Mouse (Mus musculus): ENCODE data around the gene Cyp2g1.
"Not testable (repeated sequence)": the region's sequence is repeated elsewhere in the genome, so short reads cannot be mapped to it uniquely, and the experiment has no call there.

Cyp2g1 gene

DNA sequence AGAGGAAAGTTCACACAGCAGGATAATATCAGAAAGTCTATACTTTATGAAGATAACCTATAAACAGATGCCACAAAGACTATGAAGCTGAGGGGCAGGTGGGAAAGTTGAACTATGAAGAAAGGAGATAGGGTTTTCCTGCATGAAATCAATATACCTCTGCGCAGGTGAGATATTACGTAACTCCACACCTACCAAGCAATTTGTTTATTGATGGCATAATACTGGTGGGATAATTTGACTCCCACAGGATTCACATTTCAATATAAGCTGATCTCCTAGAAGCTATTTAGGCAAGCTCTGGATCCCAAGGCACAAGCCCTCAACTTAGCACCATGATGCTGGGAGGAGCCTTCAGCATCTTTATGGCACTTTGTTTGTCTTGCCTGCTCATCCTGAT, at the start of gene Cyp2g1:
TSS of gene Cyp2g1 (plus strand) at position 301 of the 400 bp plus-strand sequence.
- DNase-seq (ENCODE audit: low read depth, low spot score) = no peak

DNA sequence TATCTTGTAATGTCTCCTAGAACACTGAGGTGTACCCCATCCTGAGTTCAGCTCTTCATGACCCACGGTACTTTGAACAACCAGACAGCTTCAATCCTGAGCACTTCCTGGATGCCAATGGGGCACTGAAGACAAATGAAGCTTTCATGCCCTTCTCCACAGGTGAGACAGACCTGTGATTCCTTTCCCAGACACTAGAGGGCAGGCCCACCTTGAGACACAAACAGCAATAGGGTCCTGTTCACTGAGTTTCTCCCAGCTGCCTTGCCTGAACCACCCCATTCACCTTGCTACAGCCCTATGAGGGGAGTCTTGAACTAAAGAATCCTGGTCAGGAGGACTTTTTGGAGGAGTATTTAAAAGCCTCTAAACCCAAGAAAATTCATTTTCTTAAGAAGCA, 41.6 kb upstream of the Cyp2g1 start:
- peak; percentile 72 for DNase-seq (ENCODE audit: low read depth, low spot score)

DNA sequence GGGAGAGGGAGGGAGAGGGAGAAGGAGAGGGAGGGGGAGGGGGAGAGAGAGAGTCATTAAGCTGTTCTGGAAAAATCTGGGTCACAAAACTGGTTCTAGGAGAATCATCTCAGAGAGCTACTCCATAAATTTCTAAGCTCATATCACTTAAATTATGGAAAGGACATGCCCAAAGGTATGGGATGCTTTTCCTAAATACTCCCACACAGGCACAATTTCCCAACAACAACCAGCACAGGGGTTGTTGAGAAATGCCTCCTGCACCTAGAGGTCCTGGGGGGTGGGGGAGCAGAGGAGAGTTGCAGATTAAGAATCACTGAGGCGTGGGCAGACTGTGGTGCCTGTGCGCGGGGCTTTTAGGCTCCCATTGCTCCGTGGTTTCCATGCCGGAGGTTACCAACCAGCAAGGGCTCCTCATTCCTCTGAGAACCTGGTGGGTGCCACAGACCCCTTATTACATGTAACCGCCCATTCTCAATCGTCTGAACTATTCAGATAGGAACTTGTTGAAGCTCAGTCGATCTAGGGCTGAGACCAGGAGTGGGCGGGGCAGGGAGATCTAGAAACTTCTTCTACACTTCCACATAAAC, 38.7 kb upstream of the Cyp2g1 start:
- DNase-seq (ENCODE audit: low read depth, low spot score) = no peak

DNA sequence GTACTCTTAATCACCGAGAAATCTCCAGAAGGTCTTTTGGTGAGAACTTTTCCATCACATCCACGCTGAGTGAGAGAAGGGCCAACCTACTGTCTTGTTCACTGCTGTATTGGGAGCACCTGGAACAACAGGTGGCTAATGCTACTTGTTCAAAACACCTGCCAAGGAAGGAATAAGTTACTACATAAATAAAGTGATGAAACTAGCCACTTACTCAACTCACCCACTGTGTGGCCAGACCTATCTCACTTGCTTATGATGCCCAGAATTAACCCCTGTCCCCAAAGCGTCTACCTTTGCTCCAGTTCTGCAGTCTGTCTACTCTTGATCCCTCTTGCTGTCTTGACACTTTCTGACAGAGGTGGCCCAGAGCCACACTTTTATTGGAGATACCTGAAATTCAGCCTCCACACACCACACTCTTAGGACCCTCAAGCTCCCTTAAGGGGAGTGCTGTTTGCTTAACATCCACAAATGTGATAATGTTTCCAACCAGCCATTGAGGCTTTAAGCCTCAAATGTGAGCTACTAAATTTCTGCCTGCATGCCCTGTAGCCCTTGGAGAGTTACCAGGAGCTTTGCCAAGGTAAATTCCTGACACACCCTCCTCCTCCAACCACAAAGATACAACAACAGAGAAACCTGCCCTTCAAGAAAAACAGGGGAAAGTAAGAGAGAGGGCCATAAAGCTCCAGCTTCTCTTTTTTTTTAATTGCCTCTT, 35.7 kb upstream of the Cyp2g1 start:
- no peak for DNase-seq (ENCODE audit: low read depth, low spot score)

DNA sequence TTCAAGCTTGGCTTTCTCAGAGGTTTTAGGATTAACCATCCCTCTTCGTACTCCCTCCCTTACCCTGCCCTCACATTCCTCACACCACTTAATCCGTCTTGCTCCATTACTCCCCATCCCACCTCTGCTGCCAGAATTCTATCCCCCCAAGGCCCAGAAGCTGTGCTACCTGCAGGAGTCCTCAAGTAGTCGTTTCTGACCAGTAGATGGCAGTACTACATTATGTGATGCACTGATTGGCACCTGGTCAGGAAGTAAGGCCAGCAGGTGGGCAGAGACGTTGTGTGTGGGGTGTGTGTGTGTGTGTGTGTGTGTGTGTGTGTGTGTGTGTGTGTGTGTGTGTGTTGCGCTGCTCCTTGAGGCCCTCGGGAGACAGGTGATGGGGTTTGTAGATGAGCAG, 32.8 kb upstream of the Cyp2g1 start:
- peak; percentile 79 for DNase-seq (ENCODE audit: low read depth, low spot score)

DNA sequence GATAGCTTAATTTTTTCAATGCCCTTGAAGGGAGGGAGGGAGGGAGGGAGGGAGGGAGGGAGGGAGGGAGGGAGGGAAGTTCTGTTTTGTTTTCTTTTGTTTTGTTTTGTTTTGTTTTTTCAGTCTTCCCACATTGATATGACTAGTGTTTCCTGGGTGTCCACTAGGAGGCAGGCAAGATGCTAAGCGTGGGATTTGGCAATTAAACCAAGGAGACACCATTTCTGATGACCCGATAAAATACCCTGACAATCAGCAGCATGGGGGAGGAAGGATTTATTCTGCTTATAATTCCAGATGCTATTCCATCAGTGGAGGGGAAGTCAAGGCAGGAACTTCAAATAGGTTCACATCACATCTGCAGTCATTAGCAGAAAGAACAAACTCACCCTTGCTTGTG, 30.9 kb upstream of the Cyp2g1 start:
- no peak for DNase-seq (ENCODE audit: low read depth, low spot score)

DNA sequence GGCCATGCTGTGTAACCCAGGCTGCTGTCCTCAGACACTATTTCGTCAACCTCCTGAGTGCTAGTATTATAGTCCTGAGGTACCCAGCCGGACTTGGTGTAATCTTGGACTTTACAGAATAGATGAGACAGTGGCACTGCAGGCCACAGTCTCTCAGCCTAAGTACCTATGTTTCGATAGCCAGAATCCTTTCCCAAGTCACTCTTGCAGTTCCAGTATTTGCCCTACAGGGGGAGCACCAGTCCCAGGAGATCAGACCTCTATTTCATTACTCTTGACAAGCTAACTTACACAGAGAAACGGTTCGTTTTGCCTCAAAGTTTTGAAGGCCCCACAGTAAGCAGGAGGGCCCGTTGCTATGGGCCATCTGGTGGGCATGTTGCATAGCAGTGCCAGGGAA, 30.2 kb upstream of the Cyp2g1 start:
- peak; percentile 77 for DNase-seq (ENCODE audit: low read depth, low spot score)

DNA sequence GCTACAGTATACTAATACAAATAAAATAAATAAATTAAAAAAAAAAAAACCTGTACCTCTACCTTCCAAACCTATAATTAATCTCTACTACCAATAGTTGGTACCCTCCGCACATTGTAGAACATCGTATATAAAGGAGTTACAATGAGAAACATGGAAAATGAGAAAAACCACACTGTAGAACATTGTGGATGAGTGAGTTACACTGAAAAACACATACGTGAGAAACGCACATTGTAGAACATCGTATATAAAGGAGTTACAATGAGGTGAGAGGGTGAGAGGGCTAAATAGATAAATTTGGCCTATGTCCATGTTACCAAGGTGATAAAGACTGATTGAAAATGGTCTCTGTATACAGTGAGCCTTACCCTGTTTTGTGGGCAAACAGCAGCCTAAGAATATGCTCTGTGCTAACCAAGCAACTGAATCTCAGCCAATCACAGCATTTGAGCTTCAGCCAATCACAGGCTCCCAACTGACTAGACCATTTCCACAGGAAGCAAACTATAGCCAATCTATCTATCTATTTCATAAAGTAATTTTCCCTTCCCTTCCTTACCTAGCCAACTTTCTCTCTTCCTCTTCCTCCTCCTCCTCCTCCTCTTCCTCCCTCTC, 28.8 kb upstream of the Cyp2g1 start:
- no peak for DNase-seq (ENCODE audit: low read depth, low spot score)

DNA sequence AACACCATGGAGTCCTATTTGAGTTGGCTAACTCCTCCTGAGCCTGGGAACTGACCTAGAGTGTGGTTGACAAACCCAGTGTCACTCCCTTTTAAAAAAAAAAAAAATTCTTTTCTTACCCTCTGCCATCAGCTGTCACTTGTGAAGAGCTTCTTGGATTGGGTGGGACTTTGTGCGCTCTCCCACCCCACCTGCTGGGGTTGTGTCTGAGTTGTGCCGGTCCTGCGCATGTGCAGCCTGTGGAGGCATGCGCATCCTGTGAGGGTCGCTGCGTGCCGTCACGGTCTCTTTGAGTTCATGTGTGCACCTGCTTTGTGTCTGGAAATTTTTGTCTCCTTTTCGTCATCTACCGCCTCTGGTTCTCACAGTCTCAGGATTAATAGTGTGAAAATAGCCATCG, 28.2 kb upstream of the Cyp2g1 start:
- DNase-seq (ENCODE audit: low read depth, low spot score) = peak; percentile 50

DNA sequence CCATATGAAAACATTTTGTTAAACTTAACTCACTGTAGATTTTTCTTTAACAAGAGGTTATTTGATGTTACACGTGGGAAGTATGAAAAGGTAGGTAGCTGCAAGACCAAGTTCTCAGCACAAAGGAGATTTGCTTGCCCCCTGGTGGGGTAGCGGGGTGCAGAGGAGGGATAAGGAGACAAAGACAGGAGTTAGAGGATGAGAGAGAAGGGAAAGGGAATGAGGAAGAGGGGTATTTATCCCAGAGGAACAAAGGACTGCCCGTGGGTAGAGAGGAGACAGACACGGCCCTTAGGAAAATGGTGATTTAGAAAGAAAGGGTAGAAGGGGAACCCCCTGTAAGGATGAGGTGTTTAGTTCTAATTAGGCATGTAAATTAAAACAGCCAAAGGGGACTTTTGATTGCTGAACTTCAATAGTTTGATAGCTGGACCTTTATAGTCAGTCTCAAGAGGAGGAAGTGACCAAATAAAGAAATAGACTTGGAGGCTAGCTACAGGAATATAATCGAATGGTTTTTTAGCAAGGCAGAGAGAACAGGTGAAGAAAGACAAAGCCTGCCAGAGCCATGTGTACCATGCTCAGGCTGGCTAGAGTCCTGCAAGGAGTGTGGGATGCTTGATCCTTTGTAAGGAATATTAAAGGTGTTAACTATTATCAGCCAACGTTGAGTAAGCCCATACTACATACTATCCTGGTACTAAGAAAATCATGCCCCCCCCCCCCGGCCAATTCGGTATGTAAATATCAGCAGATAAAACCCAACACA, 27.5 kb upstream of the Cyp2g1 start:
- no peak for DNase-seq (ENCODE audit: low read depth, low spot score)

DNA sequence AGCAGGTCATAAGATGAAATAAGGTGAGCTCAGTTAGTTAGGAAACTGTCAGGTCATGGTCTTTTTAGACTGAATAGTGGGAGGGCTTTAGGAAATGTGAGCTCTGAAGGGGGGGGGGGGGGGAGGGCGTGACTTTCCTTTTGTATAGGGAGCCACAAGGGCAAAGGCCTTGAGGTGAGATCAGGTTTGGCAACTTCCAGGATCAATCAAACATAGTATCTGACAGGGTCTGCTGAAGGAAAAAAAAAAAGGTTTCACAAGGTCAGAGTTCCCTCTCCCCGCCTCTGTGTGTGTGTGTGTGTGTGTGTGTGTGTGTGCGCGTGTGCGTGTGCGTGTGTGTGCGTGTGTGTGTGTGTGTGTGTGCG, 26.9 kb upstream of the Cyp2g1 start:
- DNase-seq (ENCODE audit: low read depth, low spot score) = no peak

DNA sequence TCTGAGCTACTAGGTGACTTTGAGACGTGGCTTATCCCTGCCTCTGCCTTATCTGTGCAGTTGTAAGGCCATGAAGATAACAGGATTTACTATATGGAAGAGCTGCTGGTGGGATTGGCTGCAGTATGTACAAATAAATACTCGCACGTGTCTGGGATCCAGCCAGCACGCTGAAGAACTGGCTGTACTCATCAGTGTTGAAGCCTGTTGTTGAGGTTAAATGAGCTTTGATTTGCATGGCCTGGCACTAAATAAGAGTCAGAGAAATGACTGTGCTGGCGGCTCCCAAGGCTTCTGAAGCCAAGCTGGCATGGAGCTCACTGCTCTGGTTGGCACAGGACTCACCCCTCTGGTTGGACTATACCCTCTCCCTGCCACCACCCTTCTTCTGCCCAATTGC, 25.5 kb upstream of the Cyp2g1 start:
- DNase-seq (ENCODE audit: low read depth, low spot score) = no peak

DNA sequence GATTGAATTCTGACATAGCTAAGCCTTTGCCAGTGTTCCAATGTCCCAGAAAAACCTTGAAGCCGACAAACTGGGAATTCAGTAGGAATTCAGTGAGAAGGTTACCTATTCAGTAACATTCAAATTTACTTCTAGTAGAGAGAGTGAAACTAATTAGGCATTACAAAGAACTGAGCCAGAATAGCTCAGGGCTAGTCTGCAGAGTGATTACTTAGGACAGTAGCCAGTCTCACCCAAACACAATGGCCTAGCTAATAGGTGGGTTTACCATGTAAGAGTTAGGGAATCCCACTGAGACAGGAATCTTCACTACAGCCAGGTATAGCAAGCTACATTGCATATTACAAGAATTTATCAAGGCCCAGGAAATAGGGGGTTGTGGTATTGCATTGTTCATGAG, 22.7 kb upstream of the Cyp2g1 start:
- DNase-seq (ENCODE audit: low read depth, low spot score) = peak; percentile 63

DNA sequence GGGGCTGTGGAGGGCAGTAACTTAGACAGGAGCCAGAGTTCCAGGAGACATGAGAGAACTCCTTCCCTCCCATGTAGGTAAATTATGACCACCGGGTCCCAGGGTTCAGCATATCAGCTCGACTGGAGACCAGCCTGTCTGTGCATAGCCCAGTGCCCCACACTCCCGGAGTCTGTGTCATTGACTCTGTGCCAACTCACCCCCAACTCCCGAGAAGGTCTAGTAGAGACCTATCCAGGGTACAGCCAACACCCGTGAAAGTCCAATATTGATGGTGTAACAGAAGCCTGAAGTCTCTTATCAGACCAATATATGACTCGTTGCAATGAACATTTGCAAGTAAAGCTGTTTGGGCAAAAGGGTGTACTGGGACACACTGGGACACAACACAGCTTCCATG, 18.7 kb upstream of the Cyp2g1 start:
- DNase-seq (ENCODE audit: low read depth, low spot score) = no peak

DNA sequence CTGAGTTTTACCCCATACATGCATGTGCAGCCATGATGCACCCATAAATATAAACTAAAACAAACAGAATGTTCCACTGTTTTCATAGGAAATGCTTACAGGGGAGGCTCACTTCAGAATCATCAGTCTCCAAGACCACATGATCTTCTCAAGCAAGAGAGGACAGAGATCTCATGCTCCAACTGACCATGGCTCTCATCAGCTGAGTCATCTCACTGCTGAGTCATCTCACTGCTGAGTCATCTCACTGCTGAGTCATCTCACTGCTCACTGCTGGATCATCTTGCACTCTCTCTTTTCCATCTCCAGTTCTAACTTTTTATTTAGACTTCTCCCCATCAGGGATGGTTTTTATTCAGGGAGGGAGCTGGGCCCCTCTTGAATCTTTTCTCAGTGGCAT, 8.6 kb upstream of the Cyp2g1 start:
- DNase-seq (ENCODE audit: low read depth, low spot score) = no peak

DNA sequence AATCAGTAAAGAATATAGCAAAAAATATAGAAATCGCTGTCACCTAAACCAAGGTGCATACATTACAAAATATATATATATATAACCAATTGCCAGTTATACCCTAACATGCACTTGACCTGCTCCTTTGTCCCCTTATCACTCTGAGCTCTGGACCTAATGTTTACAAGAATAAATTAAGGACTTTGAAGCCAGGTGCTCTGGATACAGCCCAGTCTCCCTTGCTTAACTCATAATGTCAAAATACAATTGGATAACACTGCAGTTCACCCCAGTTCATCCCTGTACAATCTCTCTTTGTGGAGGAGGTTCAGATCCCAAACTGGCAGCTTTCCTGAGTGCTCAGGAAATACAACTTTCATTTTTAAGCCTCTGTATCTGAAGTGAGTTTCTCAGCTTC, 7.7 kb upstream of the Cyp2g1 start:
- DNase-seq (ENCODE audit: low read depth, low spot score) = no peak

DNA sequence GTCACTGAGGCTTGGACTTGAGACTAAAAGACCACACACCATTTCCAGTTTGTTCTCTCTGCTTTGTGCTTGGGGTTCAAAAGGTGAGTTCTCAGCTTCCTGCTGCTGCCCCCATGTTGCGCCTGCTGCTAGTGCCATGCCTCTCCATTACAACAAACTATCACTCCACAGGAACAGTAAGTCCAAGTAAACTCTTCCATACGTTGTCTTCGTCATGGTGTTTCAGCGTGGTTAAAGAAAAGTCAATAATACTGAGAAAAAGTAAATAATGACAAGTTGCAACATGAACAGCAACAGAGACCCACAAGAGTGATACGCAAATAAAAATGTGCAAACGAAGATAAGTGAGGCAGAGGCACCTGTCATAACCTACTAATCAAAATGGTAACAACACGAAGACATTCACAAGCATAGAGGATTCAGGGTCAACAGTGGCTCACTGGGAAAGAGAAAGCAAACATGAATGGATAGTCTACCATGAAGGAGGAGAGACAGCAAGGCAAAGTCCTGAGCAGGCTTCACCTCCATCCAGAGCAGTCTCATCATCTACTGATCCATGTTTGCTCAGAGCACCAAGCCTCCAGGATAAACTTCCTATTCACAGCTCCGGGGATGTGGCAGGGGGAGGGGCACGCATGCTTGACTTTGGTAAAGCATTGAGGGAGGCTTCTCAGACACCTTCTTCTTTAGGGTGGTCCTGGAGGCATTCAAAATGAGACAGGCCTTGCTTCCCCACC, 23.0 kb downstream of the Cyp2g1 start:
- DNase-seq (ENCODE audit: low read depth, low spot score) = not testable (repeated sequence)

DNA sequence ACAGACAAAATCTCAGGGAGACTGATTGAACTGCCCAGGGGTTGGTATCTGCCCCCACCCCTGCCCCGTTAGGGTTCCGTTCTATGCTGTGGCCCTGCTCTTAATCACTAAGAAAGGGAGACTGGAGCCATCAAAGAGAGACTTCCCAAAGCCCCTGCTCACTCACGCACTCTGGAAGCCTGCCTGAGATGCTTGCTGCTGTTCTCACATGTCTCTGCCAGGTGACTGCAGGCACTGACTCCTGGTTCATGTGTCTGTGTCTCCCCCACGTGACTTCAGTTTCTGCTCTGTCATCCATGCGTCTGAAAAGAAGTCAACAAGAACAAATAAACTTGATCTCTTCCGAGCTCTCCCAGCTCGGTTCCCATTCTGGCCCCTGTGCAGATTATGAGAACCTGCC, 24.0 kb downstream of the Cyp2g1 start:
- not testable (repeated sequence) for DNase-seq (ENCODE audit: low read depth, low spot score)

DNA sequence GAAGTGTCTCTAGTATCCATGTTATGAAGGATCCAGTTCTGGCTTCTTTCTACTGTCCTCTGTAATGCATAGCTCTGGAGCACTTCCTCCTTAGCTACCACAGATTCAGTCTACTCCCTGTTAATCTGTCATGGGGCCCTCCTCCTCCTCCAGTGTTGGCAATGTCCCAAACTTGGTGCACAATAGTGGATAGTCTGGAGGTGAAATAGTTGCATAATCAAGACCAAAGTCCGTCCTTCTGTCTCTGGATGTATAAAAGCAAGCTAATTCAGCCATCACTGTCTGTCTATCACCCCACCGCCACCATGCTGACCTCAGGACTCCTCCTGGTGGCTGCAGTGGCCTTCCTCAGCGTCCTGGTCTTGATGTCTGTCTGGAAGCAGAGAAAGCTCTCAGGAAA, 26.4 kb downstream of the Cyp2g1 start, which contains the start of gene Cyp2a5:
TSS of gene Cyp2a5 (plus strand) at position 247 of the 400 bp plus-strand sequence.
- not testable (repeated sequence) for DNase-seq (ENCODE audit: low read depth, low spot score)

DNA sequence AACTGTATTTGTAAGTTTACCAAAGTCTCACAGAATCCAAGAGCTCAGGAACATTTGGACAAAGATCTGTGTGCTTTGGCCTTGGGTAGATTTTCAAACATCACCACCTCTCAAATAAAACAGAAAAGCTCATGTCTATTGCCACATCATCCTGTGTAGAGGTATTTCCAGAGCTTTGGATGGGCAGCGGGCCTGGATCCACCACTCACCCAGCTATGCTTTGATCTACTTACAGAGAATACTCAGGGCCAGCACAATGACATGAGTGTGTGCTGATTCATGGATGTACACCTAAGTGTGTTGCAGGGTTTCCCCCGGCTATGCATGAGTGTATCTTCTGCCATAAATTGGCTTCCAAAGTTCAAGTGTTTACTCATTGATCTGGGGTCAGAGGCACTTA, 34.7 kb downstream of the Cyp2g1 start:
- not testable (repeated sequence) for DNase-seq (ENCODE audit: low read depth, low spot score)

DNA sequence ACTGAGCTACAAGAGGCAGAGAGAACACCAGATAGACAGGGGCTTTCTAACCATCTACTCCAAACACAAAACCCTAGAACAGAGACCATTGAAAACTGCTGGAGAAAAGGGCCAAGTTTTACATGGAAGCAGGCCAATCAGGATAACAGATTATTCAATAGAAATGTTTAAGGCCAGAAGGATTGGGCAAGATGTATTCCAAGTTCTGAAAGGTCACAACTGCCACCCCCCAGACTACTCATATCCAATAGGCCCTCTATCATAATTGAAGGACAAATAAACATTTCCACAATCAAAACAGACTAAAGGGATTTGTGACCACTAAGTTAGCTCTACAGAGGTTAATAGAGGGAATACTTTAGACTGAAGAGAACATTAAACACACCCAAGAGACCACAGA, 41.4 kb downstream of the Cyp2g1 start:
- not testable (repeated sequence) for DNase-seq (ENCODE audit: low read depth, low spot score)
